Mouse (Mus musculus) neural tube, embryonic 14.5 days (tissue): ENCODE results near the gene Anks1b. TPM values are rescaled to one million over a fixed set of nuclear protein-coding genes. Genes with fewer than 3 reads are reported as not detected.

ENCODE experiments used
- ATAC-seq: fragments of 200-750 bp; cut with Nextera tagmentation; 2 replicates; pipeline ENCODE4 v1.8.0; 2017; ENCODE audit warnings: low read depth, mild to moderate bottlenecking, moderate TSS enrichment, moderate library complexity
- H3K27ac ChIP-seq: fragments of 300-500 bp; sonication (generic); 2 replicates; pipeline ENCODE4 v1.5.1; 2014; ENCODE audit warnings: low read depth, mild to moderate bottlenecking, control low read depth, low read length, moderate library complexity, mixed read lengths
- H3K27me3 ChIP-seq: fragments of 300-500 bp; sonication (generic); 2 replicates; pipeline ENCODE4 v1.6.1; 2014; ENCODE audit warnings: low read length; ENCODE audit not compliant: control insufficient read depth, insufficient read depth
- H3K36me3 ChIP-seq: fragments of 300-500 bp; sonication (generic); 2 replicates; pipeline ENCODE4 v1.6.1; 2014; ENCODE audit warnings: low read length, mixed read lengths; ENCODE audit not compliant: control insufficient read depth, insufficient read depth
- H3K4me1 ChIP-seq: fragments of 300-500 bp; sonication (generic); 2 replicates; pipeline ENCODE4 v1.6.1; 2014; ENCODE audit warnings: low read length; ENCODE audit not compliant: control insufficient read depth, insufficient read depth
- H3K4me2 ChIP-seq: fragments of 300-500 bp; sonication (generic); 2 replicates; pipeline ENCODE4 v1.6.1; 2014; ENCODE audit warnings: mild to moderate bottlenecking, low read depth, low read length, control low read depth
- H3K4me3 ChIP-seq: fragments of 300-500 bp; sonication (generic); 2 replicates; pipeline ENCODE4 v1.5.1; 2014; ENCODE audit warnings: low read depth, low read length, control low read depth, mixed read lengths
- H3K9ac ChIP-seq: fragments of 300-500 bp; sonication (generic); replicated peaks from 2 replicates; pipeline ENCODE4 v1.6.1; 2014; ENCODE audit warnings: low read depth, mild to moderate bottlenecking, control low read depth, low read length, mixed read lengths
- H3K9me3 ChIP-seq: fragments of 300-500 bp; sonication (generic); 2 replicates; pipeline ENCODE4 v1.6.1; 2016; ENCODE audit warnings: low read length; ENCODE audit not compliant: control insufficient read depth
- WGBS: fragments of 180-500 bp; shearing (Covaris S2); extraction: QIAGEN DNeasy Blood & Tissue Kit; methylation state at CpG from one replicate; pipeline ENCODE4 v1.1.7; 2014; 5-methylcytosine and 5-hydroxymethylcytosine counted together
- polyA plus RNA-seq: library from polyadenylated mRNA; unstranded; fragments of >200 nt; fragmentation: Nextera tagmentation; extraction: Ambion mirVana; gene quantifications from 2 replicates; pipeline ENCODE4 v1.2.1, GENCODE M21; 2014

Anks1b gene
- polyA plus RNA-seq, 1 experiment from 2014 or later, result 79.1 TPM

- no peaks in the 10 kb centered on the region for H3K36me3 ChIP-seq
- no peak overlapping the region for H3K27ac ChIP-seq
- H3K4me2 ChIP-seq, result no peak overlapping the region
- no peak overlapping the region for H3K9ac ChIP-seq
- H3K4me1 ChIP-seq, result no peaks in the 10 kb centered on the region
- no peak for ATAC-seq
- no peaks in the 10 kb centered on the region for H3K9me3 ChIP-seq
- no peaks in the 10 kb centered on the region for H3K27me3 ChIP-seq
- H3K4me3 ChIP-seq, result no peak overlapping the region
- 76% methylated on average over 3 of the region's 3 CpGs for WGBS
Measured at GRCm38 (mm10) chr10:90874166-90874565, 1000.9 kb downstream of the Anks1b start.

- no peak overlapping the region for H3K4me2 ChIP-seq
- no peaks in the 10 kb centered on the region for H3K27me3 ChIP-seq
- no peaks in the 10 kb centered on the region for H3K9me3 ChIP-seq
- WGBS, result 32% methylated on average over 8 of the region's 8 CpGs
- H3K4me1 ChIP-seq, result peaks cover 6% of the 10 kb centered on the region
- no peak overlapping the region for H3K4me3 ChIP-seq
- H3K27ac ChIP-seq, result no peak overlapping the region
- no peak overlapping the region for H3K9ac ChIP-seq
- H3K36me3 ChIP-seq, result no peaks in the 10 kb centered on the region
- ATAC-seq, result no peak; the same call in 1 of the 2 replicates
Measured at GRCm38 (mm10) chr10:90880854-90881560, 1007.7 kb downstream of the Anks1b start.

- Histone ChIP-seq H3K4me3 (no peak overlapping the region), H3K9ac (no peak overlapping the region), H3K4me1 (no peaks in the 10 kb centered on the region), H3K36me3 (no peaks in the 10 kb centered on the region), H3K9me3 (no peaks in the 10 kb centered on the region), H3K27ac (no peak overlapping the region), H3K4me2 (no peak overlapping the region), H3K27me3 (no peaks in the 10 kb centered on the region)
- no peak for ATAC-seq
- WGBS, result 86% methylated on average over 5 of the region's 5 CpGs
Measured at GRCm38 (mm10) chr10:90889566-90889965, 1016.3 kb downstream of the Anks1b start.

GRCm38 (mm10) chr10:90892728-90893127 lies 1019.4 kb downstream of the Anks1b start:
- no peak overlapping the region for H3K4me2 ChIP-seq
- 64% methylated on average over 11 of the region's 11 CpGs for WGBS
- no peaks in the 10 kb centered on the region for H3K9me3 ChIP-seq
- H3K4me3 ChIP-seq, result no peak overlapping the region
- H3K9ac ChIP-seq, result no peak overlapping the region
- no peaks in the 10 kb centered on the region for H3K36me3 ChIP-seq
- no peaks in the 10 kb centered on the region for H3K27me3 ChIP-seq
- no peak for ATAC-seq
- no peak overlapping the region for H3K27ac ChIP-seq
- no peaks in the 10 kb centered on the region for H3K4me1 ChIP-seq

- no peak overlapping the region for H3K27ac ChIP-seq
- no peaks in the 10 kb centered on the region for H3K27me3 ChIP-seq
- H3K9me3 ChIP-seq, result no peaks in the 10 kb centered on the region
- H3K4me3 ChIP-seq, result no peak overlapping the region
- H3K4me2 ChIP-seq, result no peak overlapping the region
- H3K36me3 ChIP-seq, result no peaks in the 10 kb centered on the region
- no peak for ATAC-seq
- WGBS, result 83% methylated on average over 3 of the region's 3 CpGs
- no peak overlapping the region for H3K9ac ChIP-seq
- H3K4me1 ChIP-seq, result no peaks in the 10 kb centered on the region
Measured at GRCm38 (mm10) chr10:90897894-90898293, 1024.6 kb downstream of the Anks1b start.

GRCm38 (mm10) chr10:90904185-90904584 lies 1030.9 kb downstream of the Anks1b start:
- Histone ChIP-seq H3K27ac (no peak overlapping the region), H3K36me3 (no peaks in the 10 kb centered on the region), H3K27me3 (no peaks in the 10 kb centered on the region), H3K4me3 (no peak overlapping the region), H3K9ac (no peak overlapping the region), H3K9me3 (no peaks in the 10 kb centered on the region), H3K4me2 (no peak overlapping the region), H3K4me1 (no peaks in the 10 kb centered on the region)
- ATAC-seq, result no peak

GRCm38 (mm10) chr10:90907381-90907780 lies 1034.1 kb downstream of the Anks1b start:
- Histone ChIP-seq H3K27ac (no peak overlapping the region), H3K9me3 (no peaks in the 10 kb centered on the region), H3K27me3 (no peaks in the 10 kb centered on the region), H3K4me2 (no peak overlapping the region), H3K4me1 (no peaks in the 10 kb centered on the region), H3K4me3 (no peak overlapping the region), H3K36me3 (no peaks in the 10 kb centered on the region), H3K9ac (no peak overlapping the region)
- no peak for ATAC-seq
- 87% methylated on average over 8 of the region's 8 CpGs for WGBS

GRCm38 (mm10) chr10:90923476-90923875 lies 1050.2 kb downstream of the Anks1b start:
- H3K27me3 ChIP-seq, result no peaks in the 10 kb centered on the region
- H3K9me3 ChIP-seq, result no peaks in the 10 kb centered on the region
- no peaks in the 10 kb centered on the region for H3K4me1 ChIP-seq
- WGBS, result 91% methylated on average over 7 of the region's 7 CpGs
- no peak overlapping the region for H3K4me3 ChIP-seq
- H3K36me3 ChIP-seq, result no peaks in the 10 kb centered on the region
- H3K9ac ChIP-seq, result no peak overlapping the region
- no peak overlapping the region for H3K27ac ChIP-seq
- no peak for ATAC-seq
- no peak overlapping the region for H3K4me2 ChIP-seq

- Histone ChIP-seq H3K4me2 (no peak overlapping the region), H3K27me3 (no peaks in the 10 kb centered on the region), H3K36me3 (no peaks in the 10 kb centered on the region), H3K9me3 (no peaks in the 10 kb centered on the region), H3K9ac (no peak overlapping the region), H3K27ac (no peak overlapping the region), H3K4me1 (0 out of 2 replicates have a peak, but pooled peaks cover 2% of the 10 kb centered on the region), H3K4me3 (no peak overlapping the region)
- no peak for ATAC-seq
- WGBS, result 84% methylated on average over 5 of the region's 5 CpGs
Measured at GRCm38 (mm10) chr10:90933088-90933487, 1059.8 kb downstream of the Anks1b start.
